Mouse (Mus musculus) heart, embryonic 13.5 days (tissue): ENCODE measurements around the gene Olfr1221. TPM values are rescaled to one million over a fixed set of nuclear protein-coding genes. Genes with fewer than 3 reads are reported as not detected.
"Not testable (repeated sequence)": the region's sequence is repeated elsewhere in the genome, so short reads cannot be mapped to it uniquely, and the experiment has no call there.

Source experiments
- ATAC-seq: fragments of 200-750 bp; cut with Nextera tagmentation; 2 replicates; pipeline ENCODE4 v1.8.0; 2017; ENCODE audit warnings: moderate TSS enrichment; ENCODE audit not compliant: insufficient number of reproducible peaks, low FRiP score, low TSS enrichment; ENCODE audit errors: extremely low read depth
- H3K27ac ChIP-seq: fragments of 300-500 bp; sonication (generic); replicated peaks from 2 replicates; pipeline ENCODE4 v1.5.1; 2015; ENCODE audit warnings: moderate library complexity, mild to moderate bottlenecking, inconsistent platforms
- H3K27me3 ChIP-seq: fragments of 300-500 bp; sonication (generic); replicated peaks from 2 replicates; pipeline ENCODE4 v1.6.1; 2015; ENCODE audit warnings: mild to moderate bottlenecking, inconsistent platforms
- H3K36me3 ChIP-seq: fragments of 300-500 bp; sonication (generic); 2 replicates; pipeline ENCODE4 v1.6.1; 2015; ENCODE audit warnings: mild to moderate bottlenecking, inconsistent platforms
- H3K4me1 ChIP-seq: fragments of 300-500 bp; sonication (generic); 2 replicates; pipeline ENCODE4 v1.6.1; 2015; ENCODE audit warnings: inconsistent platforms
- H3K4me2 ChIP-seq: fragments of 300-500 bp; sonication (generic); 2 replicates; pipeline ENCODE4 v1.6.1; 2015; ENCODE audit warnings: inconsistent platforms, mild to moderate bottlenecking, moderate library complexity
- H3K4me3 ChIP-seq: fragments of 300-500 bp; sonication (generic); 2 replicates; pipeline ENCODE4 v1.5.1; 2015; ENCODE audit warnings: moderate library complexity, mild to moderate bottlenecking, inconsistent platforms
- H3K9ac ChIP-seq: fragments of 300-500 bp; sonication (generic); 2 replicates; pipeline ENCODE4 v1.6.1; 2015; ENCODE audit warnings: inconsistent platforms, mild to moderate bottlenecking, moderate library complexity
- H3K9me3 ChIP-seq: fragments of 300-500 bp; sonication (generic); 2 replicates; pipeline ENCODE4 v1.6.1; 2016; ENCODE audit warnings: inconsistent platforms
- WGBS: fragments of 180-500 bp; shearing (Covaris S2); methylation state at CpG from one replicate; pipeline ENCODE4 v1.1.7; 2015; ENCODE audit warnings: mixed read lengths; 5-methylcytosine and 5-hydroxymethylcytosine counted together
- polyA plus RNA-seq: library from polyadenylated mRNA; unstranded; fragments of >200 nt; fragmentation: Nextera tagmentation; extraction: Ambion mirVana; gene quantifications from 2 replicates; pipeline ENCODE4 v1.2.1, GENCODE M21; 2015

Olfr1221 gene
- not detected in 2 replicates for polyA plus RNA-seq

- no peaks in the 10 kb centered on the region for H3K27me3 ChIP-seq
- H3K4me2 ChIP-seq = no peak within 1 kb of the TSS
- H3K27ac ChIP-seq = no peak within 1 kb of the TSS
- H3K36me3 ChIP-seq = no peaks in the 10 kb centered on the region
- WGBS = 73% methylated on average over 2 of the region's 2 CpGs
- no peak within 1 kb of the TSS for H3K9ac ChIP-seq
- no peaks in the 10 kb centered on the region for H3K4me1 ChIP-seq
- H3K9me3 ChIP-seq = no peaks in the 10 kb centered on the region
- no peak for ATAC-seq
- H3K4me3 ChIP-seq = no peak within 1 kb of the TSS
These were observed at the start of gene Olfr1221 for GRCm38 (mm10) chr2:89117183-89117582. Olfr1221 (minus strand) TSS chr2:89117283.

- not testable (repeated sequence) for H3K27me3 ChIP-seq, H3K9ac ChIP-seq, ATAC-seq, H3K27ac ChIP-seq, H3K4me1 ChIP-seq, H3K4me2 ChIP-seq, H3K36me3 ChIP-seq, H3K9me3 ChIP-seq, H3K4me3 ChIP-seq
- 72% methylated on average over 4 of the region's 4 CpGs for WGBS
These were observed 47.6 kb upstream of the Olfr1221 start for GRCm38 (mm10) chr2:89164711-89165110.

GRCm38 (mm10) chr2:89163991-89164390, 46.9 kb upstream of the Olfr1221 start, which contains the start of gene Olfr1224-ps1:
Olfr1224-ps1 (minus strand) TSS chr2:89164091.
- H3K4me2 ChIP-seq, H3K4me3 ChIP-seq, H3K9me3 ChIP-seq, H3K9ac ChIP-seq, H3K27ac ChIP-seq, H3K36me3 ChIP-seq, H3K4me1 ChIP-seq, ATAC-seq, H3K27me3 ChIP-seq: not testable (repeated sequence)
- 81% methylated on average over 8 of the region's 8 CpGs for WGBS

GRCm38 (mm10) chr2:89151460-89151859, 34.4 kb upstream of the Olfr1221 start, which contains the start of gene Olfr1223:
Olfr1223 (minus strand) TSS chr2:89151560.
- 45% methylated on average over 1 of the region's 1 CpGs for WGBS

GRCm38 (mm10) chr2:89132954-89133353, 15.9 kb upstream of the Olfr1221 start, which contains the start of gene Olfr1222:
Olfr1222 (minus strand) TSS chr2:89133054.
- ATAC-seq = no peak
- Histone ChIP-seq H3K27me3 (no peaks in the 10 kb centered on the region), H3K4me1 (no peaks in the 10 kb centered on the region), H3K4me2 (no peak within 1 kb of the TSS), H3K36me3 (no peaks in the 10 kb centered on the region), H3K27ac (no peak within 1 kb of the TSS), H3K9ac (no peak within 1 kb of the TSS), H3K4me3 (no peak within 1 kb of the TSS), H3K9me3 (no peaks in the 10 kb centered on the region)
- 24% methylated on average over 3 of the region's 3 CpGs for WGBS

More at GRCm38 (mm10) chr2:89151460-89151859, 34.4 kb upstream of the Olfr1221 start, which contains the start of gene Olfr1223:
- Histone ChIP-seq H3K4me3 (no peak within 1 kb of the TSS), H3K9me3 (no peaks in the 10 kb centered on the region), H3K9ac (no peak within 1 kb of the TSS), H3K4me1 (no peaks in the 10 kb centered on the region), H3K4me2 (no peak within 1 kb of the TSS), H3K27me3 (no peaks in the 10 kb centered on the region), H3K27ac (no peak within 1 kb of the TSS), H3K36me3 (no peaks in the 10 kb centered on the region)
- ATAC-seq = no peak

- Histone ChIP-seq H3K9ac (no peak within 1 kb of the TSS), H3K4me2 (no peak within 1 kb of the TSS), H3K4me1 (no peaks in the 10 kb centered on the region), H3K9me3 (no peaks in the 10 kb centered on the region), H3K27ac (no peak within 1 kb of the TSS), H3K36me3 (no peaks in the 10 kb centered on the region), H3K27me3 (no peaks in the 10 kb centered on the region), H3K4me3 (no peak within 1 kb of the TSS)
- ATAC-seq = no peak
- 72% methylated on average over 3 of the region's 3 CpGs for WGBS
These were observed 10.3 kb downstream of the Olfr1221 start, which contains the start of gene Olfr1220 for GRCm38 (mm10) chr2:89106735-89107134. Olfr1220 (minus strand) TSS chr2:89106835.

- H3K4me2 ChIP-seq = no peak overlapping the region
- no peak overlapping the region for H3K9ac ChIP-seq
- ATAC-seq = no peak
- H3K27ac ChIP-seq = no peak overlapping the region
- H3K4me1 ChIP-seq = no peaks in the 10 kb centered on the region
- no peak overlapping the region for H3K4me3 ChIP-seq
- H3K27me3 ChIP-seq = no peaks in the 10 kb centered on the region
- H3K36me3 ChIP-seq = no peaks in the 10 kb centered on the region
- no peaks in the 10 kb centered on the region for H3K9me3 ChIP-seq
These were observed 11.4 kb downstream of the Olfr1221 start for GRCm38 (mm10) chr2:89105651-89106050.

GRCm38 (mm10) chr2:89093848-89094247, 23.2 kb downstream of the Olfr1221 start:
- Histone ChIP-seq H3K36me3 (no peaks in the 10 kb centered on the region), H3K4me2 (no peak overlapping the region), H3K4me1 (no peaks in the 10 kb centered on the region), H3K27ac (no peak overlapping the region), H3K4me3 (no peak overlapping the region), H3K9ac (no peak overlapping the region), H3K9me3 (no peaks in the 10 kb centered on the region), H3K27me3 (no peaks in the 10 kb centered on the region)
- no peak for ATAC-seq
- WGBS = 87% methylated on average over 1 of the region's 1 CpGs

- Histone ChIP-seq H3K9ac (no peak within 1 kb of the TSS), H3K9me3 (no peaks in the 10 kb centered on the region), H3K4me1 (no peaks in the 10 kb centered on the region), H3K4me2 (no peak within 1 kb of the TSS), H3K27me3 (no peaks in the 10 kb centered on the region), H3K4me3 (no peak within 1 kb of the TSS), H3K27ac (no peak within 1 kb of the TSS), H3K36me3 (no peaks in the 10 kb centered on the region)
- WGBS = 68% methylated on average over 1 of the region's 1 CpGs
- ATAC-seq = no peak
These were observed 33.7 kb downstream of the Olfr1221 start, which contains the start of gene Olfr1219 for GRCm38 (mm10) chr2:89083413-89083812. Olfr1219 (minus strand) TSS chr2:89083513.

GRCm38 (mm10) chr2:89081487-89081886, 35.6 kb downstream of the Olfr1221 start:
- Histone ChIP-seq H3K4me2 (no peak overlapping the region), H3K36me3 (no peaks in the 10 kb centered on the region), H3K27ac (no peak overlapping the region), H3K4me1 (no peaks in the 10 kb centered on the region), H3K27me3 (no peaks in the 10 kb centered on the region), H3K4me3 (no peak overlapping the region), H3K9ac (no peak overlapping the region), H3K9me3 (no peaks in the 10 kb centered on the region)
- no peak for ATAC-seq

- no peak within 1 kb of the TSS for H3K4me2 ChIP-seq
- H3K4me3 ChIP-seq = no peak within 1 kb of the TSS
- H3K9me3 ChIP-seq = no peaks in the 10 kb centered on the region
- no peaks in the 10 kb centered on the region for H3K27me3 ChIP-seq
- no peaks in the 10 kb centered on the region for H3K4me1 ChIP-seq
- ATAC-seq = no peak
- H3K27ac ChIP-seq = no peak within 1 kb of the TSS
- H3K36me3 ChIP-seq = no peaks in the 10 kb centered on the region
- H3K9ac ChIP-seq = no peak within 1 kb of the TSS
These were observed 56.0 kb downstream of the Olfr1221 start, which contains the start of gene Olfr1218 for GRCm38 (mm10) chr2:89061087-89061486. Olfr1218 (minus strand) TSS chr2:89061187.
